Mouse (Mus musculus) G1E (cell line): ENCODE results near the gene Scnn1a.

ENCODE experiments used
- CTCF ChIP-seq: IDR thresholded peaks from 2 replicates; pipeline ENCODE4 v1.5.1; 2012; ENCODE audit warnings: low read depth, low read length, inconsistent platforms, mixed read lengths
- GATA1 ChIP-seq: IDR thresholded peaks from 2 replicates; pipeline ENCODE4 v1.6.1; 2012; ENCODE audit warnings: borderline replicate concordance, low read length, inconsistent platforms, mixed read lengths
- POLR2AphosphoS5 ChIP-seq: IDR thresholded peaks from 2 replicates; pipeline ENCODE4 v1.6.1; 2012; ENCODE audit warnings: low read depth, low read length, inconsistent platforms; ENCODE audit not compliant: insufficient replicate concordance

DNA sequence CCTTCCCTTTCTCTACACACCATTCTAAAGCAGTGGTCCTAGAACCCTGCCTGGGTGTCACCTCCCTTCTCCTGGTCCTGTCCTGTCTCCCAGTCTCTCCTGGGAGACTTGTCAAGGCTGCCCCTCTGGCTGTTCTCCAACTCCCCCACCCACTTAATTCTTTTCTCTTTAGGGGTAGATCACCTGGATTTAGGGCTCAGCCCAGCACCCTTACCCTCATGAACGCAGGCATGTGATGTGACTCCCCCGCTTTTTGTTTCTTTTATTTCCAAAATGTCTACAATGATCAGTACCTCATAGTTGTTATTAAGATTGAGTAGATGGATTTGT lies 30.5 kb downstream of the Scnn1a start:
- TF ChIP-seq CTCF (no peak), GATA1 (no peak), POLR2AphosphoS5 (no peak)
